Mouse (Mus musculus) cortical plate, adult 2 months (tissue): Measurements from ENCODE around the gene Cd68.

ENCODE experiments used
- CTCF ChIP-seq: fragments of 200-500 bp; IDR thresholded peaks from 2 replicates; pipeline ENCODE4 v1.5.1; 2011; ENCODE audit warnings: mild to moderate bottlenecking, control low read depth, low read length; ENCODE audit not compliant: insufficient read depth; ENCODE audit errors: extremely low read depth
- POLR2A ChIP-seq: fragments of 200-500 bp; IDR thresholded peaks from 2 replicates; pipeline ENCODE4 v1.6.1; 2011; ENCODE audit warnings: mild to moderate bottlenecking, low read length, control low read depth; ENCODE audit not compliant: insufficient read depth; ENCODE audit errors: extremely low read depth

- TF ChIP-seq CTCF (no peak), POLR2A (no peak)
Observed at GRCm38 (mm10) chr11:69680136-69680855, 14.3 kb upstream of the Cd68 start.
